Mouse (Mus musculus) liver, postnatal 0 days (tissue): ENCODE results near the gene Prune1.

Experiments
- CTCF ChIP-seq: sonication (generic); IDR thresholded peaks from 2 replicates; pipeline ENCODE4 v1.5.1; 2016; ENCODE audit warnings: antibody characterized with exemption, low read depth
- EP300 ChIP-seq: IDR thresholded peaks from 2 replicates; pipeline ENCODE4 v1.6.1; 2016; ENCODE audit warnings: antibody characterized with exemption, low read depth, mild to moderate bottlenecking

- TF ChIP-seq CTCF (no peak), EP300 (no peak)
Measured at GRCm38 (mm10) chr3:95313476-95313875, 31.6 kb upstream of the Prune1 start.
